Mouse (Mus musculus): Measurements from ENCODE around the gene Eid1. TPM values are rescaled to one million over a fixed set of nuclear protein-coding genes. Genes with fewer than 3 reads are reported as not detected.

Eid1 gene
- total RNA-seq, 1 experiment: 23.6 TPM

DNA sequence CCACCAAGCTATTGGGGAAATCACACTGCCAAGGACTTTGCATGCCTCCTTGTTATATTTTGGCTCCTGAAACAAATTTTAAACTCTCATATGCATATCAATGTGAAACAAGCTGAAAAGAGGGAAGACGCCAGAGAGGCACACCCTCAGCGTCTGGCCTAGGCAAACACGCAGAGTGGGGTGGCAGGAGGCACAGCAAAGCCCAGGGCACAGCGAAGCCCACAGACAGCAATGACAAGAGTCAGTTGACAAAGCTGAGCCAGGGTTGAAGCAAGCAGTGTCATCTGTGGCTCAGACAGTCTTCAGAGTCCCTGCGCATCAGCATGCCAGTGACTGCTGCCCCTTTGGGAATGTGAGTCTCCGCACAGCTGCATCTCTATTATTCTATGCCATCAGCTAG lies 28.0 kb upstream of the Eid1 start:
- Histone ChIP-seq H3K4me1 (ENCODE audit: control insufficient read depth in 2 of 2, insufficient read depth in 2 of 2, low read length in 2 of 2, poor library complexity in 1 of 2) (no peaks in the 10 kb centered on the region; a peak in 1 of 4 replicates), H3K4me3 (ENCODE audit: insufficient read depth in 1 of 2, low read depth in 1 of 2, low read length in 2 of 2, poor library complexity in 1 of 2, severe bottlenecking in 1 of 2) (no peak overlapping the region), H3K9ac (ENCODE audit: insufficient read depth, low read depth, low read length, poor library complexity, severe bottlenecking) (no peak overlapping the region), H3K9me3 (ENCODE audit: control insufficient read depth, insufficient read depth, low read depth, low read length) (no peaks in the 10 kb centered on the region), H3K27ac (ENCODE audit: insufficient read depth, low read depth, low read length, poor library complexity, severe bottlenecking) (no peak overlapping the region), H3K36me3 (ENCODE audit: control insufficient read depth, insufficient read depth, low read length, poor library complexity, severe bottlenecking) (no peaks in the 10 kb centered on the region)
- in situ Hi-C loops (cut with MboI; ENCODE audit: low sequenced_read_pairs in 2 of 2, unreplicated experiment in 2 of 2): no loop called here
- no peak for TF ChIP-seq CHD2 (IDR thresholded peaks at IDR 0.05; ENCODE audit: low read depth, low read length)
- TF ChIP-seq ZC3H11A (IDR thresholded peaks at IDR 0.05; ENCODE audit: borderline replicate concordance, low read depth, low read length): no peak
- no peak for TF ChIP-seq MAFK (IDR thresholded peaks at IDR 0.05; ENCODE audit: insufficient read depth, low read depth, low read length)
- no peak for TF ChIP-seq HCFC1 (IDR thresholded peaks at IDR 0.05; ENCODE audit: borderline replicate concordance, insufficient read depth, low read length)
- TF ChIP-seq ZNF384 (IDR thresholded peaks at IDR 0.05; ENCODE audit: low read depth, low read length): no peak
- DNase-seq (ENCODE audit: low read depth, low spot score): no peak

DNA sequence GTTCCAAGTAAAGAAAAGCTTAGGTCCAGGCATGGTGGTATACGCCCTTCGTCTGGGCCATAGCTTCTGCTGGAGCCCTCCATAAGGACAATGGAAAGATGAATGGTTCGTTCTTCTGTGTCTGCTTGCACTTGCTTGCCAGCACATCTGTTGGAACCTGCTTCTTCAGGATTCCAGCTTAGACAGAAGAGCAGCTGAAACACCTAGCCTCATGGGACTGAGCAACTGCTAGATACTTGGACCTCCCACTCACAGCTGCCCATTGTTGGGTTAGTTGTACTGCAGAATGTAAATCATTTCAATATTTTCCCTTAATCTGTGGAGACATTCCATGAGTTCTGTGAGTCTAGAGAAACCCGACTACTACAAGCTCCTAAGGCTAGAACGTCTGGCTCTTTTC lies 22.9 kb upstream of the Eid1 start:
- Histone ChIP-seq H3K36me3 (ENCODE audit: control insufficient read depth, insufficient read depth, low read length, poor library complexity, severe bottlenecking) (no peaks in the 10 kb centered on the region), H3K9ac (ENCODE audit: insufficient read depth, low read depth, low read length, poor library complexity, severe bottlenecking) (no peak overlapping the region), H3K4me3 (ENCODE audit: insufficient read depth in 1 of 2, low read depth in 1 of 2, low read length in 2 of 2, poor library complexity in 1 of 2, severe bottlenecking in 1 of 2) (no peak overlapping the region), H3K27ac (ENCODE audit: insufficient read depth, low read depth, low read length, poor library complexity, severe bottlenecking) (no peak overlapping the region), H3K4me1 (ENCODE audit: control insufficient read depth in 2 of 2, insufficient read depth in 2 of 2, low read length in 2 of 2, poor library complexity in 1 of 2) (no peaks in the 10 kb centered on the region), H3K9me3 (ENCODE audit: control insufficient read depth, insufficient read depth, low read depth, low read length) (no peaks in the 10 kb centered on the region)
- TF ChIP-seq CHD2 (IDR thresholded peaks at IDR 0.05; ENCODE audit: low read depth, low read length) (no peak), ZC3H11A (IDR thresholded peaks at IDR 0.05; ENCODE audit: borderline replicate concordance, low read depth, low read length) (no peak), ZNF384 (IDR thresholded peaks at IDR 0.05; ENCODE audit: low read depth, low read length) (no peak), HCFC1 (IDR thresholded peaks at IDR 0.05; ENCODE audit: borderline replicate concordance, insufficient read depth, low read length) (no peak), MAFK (IDR thresholded peaks at IDR 0.05; ENCODE audit: insufficient read depth, low read depth, low read length) (no peak)
- in situ Hi-C loops (cut with MboI; ENCODE audit: low sequenced_read_pairs in 2 of 2, unreplicated experiment in 2 of 2): no loop called here
- no peak for DNase-seq (ENCODE audit: low read depth, low spot score)

DNA sequence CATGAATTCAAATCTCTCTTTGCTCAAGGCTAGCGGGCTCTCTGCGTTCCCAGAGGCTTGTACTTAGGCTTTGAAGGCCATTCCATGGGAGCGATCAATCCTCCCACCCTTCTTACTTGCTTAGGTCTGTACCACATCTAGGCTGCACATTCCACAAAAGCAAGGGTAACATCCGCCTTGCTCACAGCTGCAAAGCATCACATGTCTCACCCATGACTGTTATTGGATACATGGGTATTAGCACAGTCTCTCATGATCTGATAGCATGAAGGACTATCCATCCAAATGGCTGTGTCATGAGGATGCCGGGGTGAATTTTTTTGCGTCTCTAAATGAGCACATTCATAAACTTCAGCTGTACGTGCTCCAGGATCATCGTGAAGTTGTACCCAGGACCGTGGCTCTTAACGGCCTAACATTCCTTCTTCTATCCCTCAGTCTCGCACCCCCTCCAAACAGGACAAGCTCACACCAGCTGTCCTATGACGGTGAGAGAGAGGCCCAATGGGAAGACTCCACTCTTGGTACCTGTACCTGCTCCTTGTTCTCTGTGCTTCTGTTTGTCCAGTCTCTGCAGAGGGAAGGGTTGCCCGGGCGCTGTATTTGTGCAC lies 22.0 kb upstream of the Eid1 start:
- Histone ChIP-seq H3K27ac (ENCODE audit: insufficient read depth, low read depth, low read length, poor library complexity, severe bottlenecking) (no peak overlapping the region), H3K9me3 (ENCODE audit: control insufficient read depth, insufficient read depth, low read depth, low read length) (no peaks in the 10 kb centered on the region), H3K36me3 (ENCODE audit: control insufficient read depth, insufficient read depth, low read length, poor library complexity, severe bottlenecking) (no peaks in the 10 kb centered on the region), H3K4me3 (ENCODE audit: insufficient read depth in 1 of 2, low read depth in 1 of 2, low read length in 2 of 2, poor library complexity in 1 of 2, severe bottlenecking in 1 of 2) (no peak overlapping the region), H3K9ac (ENCODE audit: insufficient read depth, low read depth, low read length, poor library complexity, severe bottlenecking) (no peak overlapping the region), H3K4me1 (ENCODE audit: control insufficient read depth in 2 of 2, insufficient read depth in 2 of 2, low read length in 2 of 2, poor library complexity in 1 of 2) (no peaks in the 10 kb centered on the region)
- in situ Hi-C loops (cut with MboI; ENCODE audit: low sequenced_read_pairs in 2 of 2, unreplicated experiment in 2 of 2): no loop called here
- DNase-seq (ENCODE audit: low read depth, low spot score): no peak
- no peak for TF ChIP-seq ZNF384 (IDR thresholded peaks at IDR 0.05; ENCODE audit: low read depth, low read length)
- TF ChIP-seq ZC3H11A (IDR thresholded peaks at IDR 0.05; ENCODE audit: borderline replicate concordance, low read depth, low read length): no peak
- TF ChIP-seq HCFC1 (IDR thresholded peaks at IDR 0.05; ENCODE audit: borderline replicate concordance, insufficient read depth, low read length): no peak
- no peak for TF ChIP-seq MAFK (IDR thresholded peaks at IDR 0.05; ENCODE audit: insufficient read depth, low read depth, low read length)
- TF ChIP-seq CHD2 (IDR thresholded peaks at IDR 0.05; ENCODE audit: low read depth, low read length): no peak

DNA sequence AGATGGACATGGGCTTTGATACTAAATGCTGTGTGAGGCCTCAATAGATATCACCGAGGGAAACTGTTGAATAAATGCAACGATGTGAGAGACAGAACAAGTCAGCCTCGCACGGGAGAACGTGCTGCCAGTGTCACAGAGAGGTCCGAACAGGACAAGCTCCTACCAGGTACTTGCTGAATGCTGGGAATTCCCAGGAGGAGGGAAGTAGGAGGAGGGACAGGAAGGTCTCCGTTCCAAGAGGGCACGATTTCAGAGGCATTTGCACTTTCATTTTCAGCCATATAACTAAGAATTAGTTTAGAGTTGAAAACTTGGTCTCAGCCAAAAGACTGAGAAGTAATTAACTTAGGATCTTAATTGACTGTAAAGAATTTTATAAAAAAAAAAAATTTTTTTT lies 21.3 kb upstream of the Eid1 start:
- Histone ChIP-seq H3K36me3 (ENCODE audit: control insufficient read depth, insufficient read depth, low read length, poor library complexity, severe bottlenecking) (no peaks in the 10 kb centered on the region), H3K27ac (ENCODE audit: insufficient read depth, low read depth, low read length, poor library complexity, severe bottlenecking) (no peak overlapping the region), H3K4me3 (ENCODE audit: insufficient read depth in 1 of 2, low read depth in 1 of 2, low read length in 2 of 2, poor library complexity in 1 of 2, severe bottlenecking in 1 of 2) (no peak overlapping the region), H3K9me3 (ENCODE audit: control insufficient read depth, insufficient read depth, low read depth, low read length) (no peaks in the 10 kb centered on the region), H3K4me1 (ENCODE audit: control insufficient read depth in 2 of 2, insufficient read depth in 2 of 2, low read length in 2 of 2, poor library complexity in 1 of 2) (no peaks in the 10 kb centered on the region), H3K9ac (ENCODE audit: insufficient read depth, low read depth, low read length, poor library complexity, severe bottlenecking) (no peak overlapping the region)
- DNase-seq (ENCODE audit: low read depth, low spot score): no peak
- in situ Hi-C loops (cut with MboI; ENCODE audit: low sequenced_read_pairs in 2 of 2, unreplicated experiment in 2 of 2): no loop called here
- TF ChIP-seq ZC3H11A (IDR thresholded peaks at IDR 0.05; ENCODE audit: borderline replicate concordance, low read depth, low read length): no peak
- no peak for TF ChIP-seq CHD2 (IDR thresholded peaks at IDR 0.05; ENCODE audit: low read depth, low read length)
- no peak for TF ChIP-seq HCFC1 (IDR thresholded peaks at IDR 0.05; ENCODE audit: borderline replicate concordance, insufficient read depth, low read length)
- no peak for TF ChIP-seq ZNF384 (IDR thresholded peaks at IDR 0.05; ENCODE audit: low read depth, low read length)
- TF ChIP-seq MAFK (IDR thresholded peaks at IDR 0.05; ENCODE audit: insufficient read depth, low read depth, low read length): no peak

All from ES-E14 (cell line).